Mouse (Mus musculus) mesoderm, embryonic 11.5 days (tissue): Measurements from ENCODE around the gene Ndfip2.

Source experiments
- DNase-seq: peaks from one replicate; pipeline ENCODE4 v3.0.0-alpha.2; 2012; ENCODE audit warnings: low read depth, low spot score

Gene Ndfip2

GRCm38 (mm10) chr14:105258379-105259034 lies at the start of gene Ndfip2:
TSS of gene Ndfip2 (plus strand) at chr14:105258573.
- peak; percentile 88 for DNase-seq

DNA sequence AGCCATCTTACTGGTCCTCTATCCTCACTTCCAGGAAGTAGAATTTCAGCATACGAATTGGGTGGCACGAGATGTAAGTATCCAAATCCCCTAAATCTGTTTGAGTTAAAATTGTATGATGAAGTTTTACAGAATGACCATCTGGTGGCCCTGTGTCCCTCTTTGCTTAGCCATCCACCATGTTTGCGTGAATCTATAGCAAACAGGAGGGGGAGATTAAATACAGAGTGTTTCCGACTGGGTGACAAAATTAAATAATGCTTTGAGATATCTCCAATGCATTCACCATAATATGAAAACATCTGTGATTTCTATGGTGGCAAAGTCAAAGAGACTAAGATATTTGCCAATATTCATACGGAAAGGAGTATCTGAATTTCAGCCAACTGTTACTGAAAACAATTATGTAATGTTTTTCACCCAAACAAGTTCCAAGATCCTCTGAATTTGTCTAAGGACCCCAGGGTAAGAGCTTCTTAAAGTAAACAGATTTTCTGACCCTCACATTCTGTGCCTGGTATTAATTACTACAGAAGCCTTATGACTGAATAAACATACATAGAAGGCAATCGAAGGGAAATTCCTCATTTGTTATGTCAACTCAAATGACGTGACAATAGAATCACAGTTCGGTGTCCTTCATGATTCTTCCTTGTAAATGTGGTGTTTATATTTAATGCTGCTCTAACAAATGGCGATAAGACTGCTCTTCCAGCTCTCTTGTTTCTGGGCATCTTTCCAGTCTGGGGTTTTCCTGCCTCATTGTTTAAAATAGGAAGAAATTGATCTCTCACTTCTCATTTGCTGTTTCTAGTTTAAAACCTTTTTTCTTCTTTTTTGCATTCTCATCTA lies 38.6 kb upstream of the Ndfip2 start:
- no peak for DNase-seq

- DNase-seq = no peak
Measured at GRCm38 (mm10) chr14:105222240-105222639, 36.1 kb upstream of the Ndfip2 start.

DNA sequence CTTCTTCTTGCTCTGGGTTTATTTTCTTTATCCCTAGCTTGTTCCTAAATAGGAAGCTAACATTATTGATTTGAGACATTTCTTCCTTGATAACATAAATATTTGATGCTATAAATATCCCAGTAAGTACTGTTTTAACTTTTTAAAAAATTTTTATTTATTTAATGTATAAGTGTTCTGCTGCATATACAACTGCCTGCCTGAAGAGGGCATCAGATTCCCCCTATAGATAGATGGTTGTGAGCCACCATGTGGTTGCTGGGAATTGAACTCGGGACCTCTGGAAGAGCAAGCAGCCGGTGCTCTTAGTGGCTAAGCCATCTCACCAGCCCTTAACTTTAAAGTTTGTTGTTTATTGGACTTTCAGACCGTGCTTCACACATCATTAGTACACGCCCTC lies 32.6 kb upstream of the Ndfip2 start:
- DNase-seq = no peak

GRCm38 (mm10) chr14:105232421-105232820 lies 26.0 kb upstream of the Ndfip2 start:
- peak; percentile 45 for DNase-seq

GRCm38 (mm10) chr14:105236596-105236995 lies 21.8 kb upstream of the Ndfip2 start:
- no peak for DNase-seq

DNA sequence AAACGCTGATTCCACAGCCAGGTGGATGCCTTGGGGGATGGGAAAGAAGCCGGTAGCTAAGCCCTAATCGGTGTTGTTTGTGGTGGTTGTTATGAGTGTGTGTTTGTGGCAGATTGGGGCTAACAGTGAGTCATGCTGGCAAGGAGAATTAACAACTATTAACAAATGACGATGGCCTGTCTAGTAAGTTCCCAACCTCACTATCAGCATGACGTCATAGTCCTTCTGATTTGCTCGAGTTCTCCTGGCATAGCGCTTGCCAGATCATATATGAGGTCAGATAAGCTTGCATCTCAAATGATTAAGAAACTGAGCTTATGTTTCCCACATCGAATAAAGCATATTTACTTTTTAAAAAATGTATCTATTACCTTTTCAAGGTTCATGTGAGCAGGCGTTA lies 20.6 kb upstream of the Ndfip2 start:
- DNase-seq = no peak

DNA sequence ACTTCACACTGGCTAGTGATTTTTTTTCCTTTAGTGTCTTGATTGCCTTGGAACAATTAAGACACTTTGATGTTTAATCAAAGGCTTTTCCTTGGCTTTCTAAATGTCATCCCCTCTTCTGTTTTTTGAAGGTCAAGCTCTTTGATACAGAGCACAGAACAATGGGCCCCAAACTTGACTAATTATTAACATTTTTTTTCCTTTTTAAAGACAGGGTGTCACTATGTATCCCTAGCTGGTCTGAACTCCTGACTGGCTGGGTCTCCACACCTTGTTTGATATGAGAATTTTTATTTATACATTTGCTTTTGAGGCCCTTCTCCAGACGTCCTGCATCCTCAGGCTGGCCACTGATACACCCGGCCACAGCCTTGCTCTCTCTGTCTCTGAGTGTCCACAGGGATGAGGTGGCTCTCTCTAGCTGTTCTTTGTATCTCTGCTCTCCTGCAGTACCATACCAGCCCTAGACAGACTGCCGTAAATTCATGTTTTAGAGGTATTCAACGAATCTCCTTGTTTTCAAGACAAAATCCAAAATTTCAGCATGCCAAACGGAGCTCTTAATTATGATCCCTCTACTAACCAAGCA lies 19.8 kb upstream of the Ndfip2 start:
- DNase-seq = no peak

DNA sequence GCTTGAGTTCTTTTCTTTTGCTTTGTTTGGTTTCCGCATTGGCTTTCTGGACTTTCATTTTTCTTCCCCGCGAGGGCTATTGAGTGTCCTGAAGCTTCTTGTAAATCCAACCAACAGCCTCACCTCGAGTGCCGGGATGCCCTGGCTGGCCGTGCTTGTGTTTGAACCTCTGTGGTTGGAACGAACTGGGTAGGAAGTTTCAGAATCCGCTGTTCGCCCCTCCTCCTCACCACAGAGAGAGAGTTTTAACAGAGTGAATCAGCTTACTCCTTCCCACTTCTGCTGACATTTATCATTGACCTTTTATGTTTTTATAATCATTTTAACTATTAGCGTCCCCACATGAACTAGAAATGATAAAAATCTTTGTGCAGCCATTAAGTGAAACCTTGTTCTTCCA lies 18.3 kb upstream of the Ndfip2 start:
- no peak for DNase-seq

DNA sequence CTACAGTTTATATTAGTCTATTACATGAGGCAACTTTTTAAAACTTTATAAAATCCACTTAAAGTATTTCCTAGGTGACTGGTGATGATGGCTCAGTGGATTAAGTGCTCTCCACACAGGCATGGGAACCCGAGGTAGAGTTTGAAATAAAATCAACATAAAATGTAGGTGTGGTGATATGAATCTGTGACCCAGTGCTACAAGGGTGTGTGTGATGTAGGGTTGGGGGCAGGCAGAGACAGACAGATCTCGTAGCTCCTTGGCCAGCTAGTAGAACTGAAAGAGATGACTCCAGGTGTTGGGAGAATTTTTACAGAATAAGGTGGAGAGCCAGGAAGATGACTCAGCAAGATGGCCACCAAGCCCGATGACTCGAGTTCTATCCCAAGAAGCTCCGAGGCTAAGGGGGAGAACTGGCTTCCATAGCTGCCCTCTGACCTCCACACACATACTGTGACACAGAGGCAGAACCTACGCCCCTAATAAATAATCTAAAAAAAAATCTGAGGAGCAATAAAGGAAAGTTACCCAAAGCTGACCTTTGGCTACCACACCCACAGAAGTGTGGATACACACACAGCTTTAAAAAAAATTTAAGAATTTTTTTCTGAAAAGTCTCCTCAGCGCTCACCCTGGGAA lies 14.4 kb upstream of the Ndfip2 start:
- no peak for DNase-seq

GRCm38 (mm10) chr14:105251038-105251437 lies 7.3 kb upstream of the Ndfip2 start:
- no peak for DNase-seq

DNA sequence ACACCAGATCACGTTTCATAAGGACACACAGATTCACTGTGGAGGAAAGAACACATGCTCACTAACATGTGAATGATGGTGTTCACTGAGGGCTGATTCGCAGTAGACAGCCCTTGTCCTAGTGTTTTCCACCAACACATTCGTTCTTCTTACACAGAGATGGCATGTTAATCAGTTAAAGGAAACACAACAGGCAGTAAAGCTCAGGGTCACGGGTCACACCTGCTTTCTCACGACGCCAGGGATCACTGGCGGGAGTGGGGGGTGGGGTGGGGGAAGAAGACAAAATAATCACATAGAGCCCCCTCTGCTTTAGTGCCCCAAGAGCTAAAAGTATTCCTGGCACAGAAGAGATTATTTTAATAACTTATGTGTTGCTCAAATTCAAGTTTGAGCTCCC lies 5.1 kb upstream of the Ndfip2 start:
- DNase-seq = peak; percentile 41

- no peak for DNase-seq
Measured at GRCm38 (mm10) chr14:105254401-105254800, 4.0 kb upstream of the Ndfip2 start.

- DNase-seq = peak; percentile 39
Measured at GRCm38 (mm10) chr14:105255620-105256019, 2.8 kb upstream of the Ndfip2 start.

DNA sequence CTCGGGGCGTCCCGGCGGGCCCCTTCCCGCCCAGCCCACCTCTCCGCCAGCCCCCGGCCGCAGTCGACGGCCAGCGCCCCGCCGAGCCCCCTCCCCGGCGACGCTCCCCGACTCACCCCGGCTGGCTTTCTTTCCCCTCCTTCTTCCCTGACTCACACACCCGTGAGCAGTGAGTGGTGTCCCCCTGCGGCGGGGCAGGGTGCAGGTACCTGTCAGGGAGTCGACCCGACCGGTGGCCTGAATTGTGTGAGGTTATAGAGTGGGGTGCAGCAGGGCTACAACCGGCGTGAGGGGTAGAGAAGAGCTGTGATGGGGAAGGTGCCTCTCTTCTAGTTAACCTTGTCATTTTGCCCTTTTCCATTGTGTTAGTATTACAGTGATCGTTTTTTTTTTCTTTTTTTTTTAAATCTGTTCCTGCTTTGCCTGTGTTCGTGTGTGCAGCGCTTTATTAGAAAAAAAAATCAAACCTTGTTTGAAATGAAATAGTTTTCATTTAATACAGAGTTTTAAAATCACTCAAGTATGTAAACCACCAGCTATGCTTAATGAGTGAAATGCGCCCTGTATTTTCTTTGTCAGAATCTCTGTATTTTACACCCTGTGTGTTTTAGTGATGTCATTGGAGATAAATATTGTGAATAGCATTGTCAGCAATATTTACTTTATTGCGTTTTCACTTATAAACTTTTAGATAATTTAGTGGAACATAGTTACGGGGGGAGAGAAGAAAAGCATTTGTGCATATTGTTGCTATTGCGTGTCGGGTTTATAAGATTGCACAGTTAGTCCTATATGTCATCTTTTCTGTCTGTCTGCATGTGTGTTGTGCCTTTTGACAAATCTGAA lies 885 bp downstream of the Ndfip2 start:
- DNase-seq = peak; percentile 47

- DNase-seq = no peak
Measured at GRCm38 (mm10) chr14:105262923-105263322, 4.5 kb downstream of the Ndfip2 start.

- DNase-seq = no peak
Measured at GRCm38 (mm10) chr14:105267095-105267494, 8.7 kb downstream of the Ndfip2 start.

- DNase-seq = no peak
Measured at GRCm38 (mm10) chr14:105272030-105272429, 13.7 kb downstream of the Ndfip2 start.

DNA sequence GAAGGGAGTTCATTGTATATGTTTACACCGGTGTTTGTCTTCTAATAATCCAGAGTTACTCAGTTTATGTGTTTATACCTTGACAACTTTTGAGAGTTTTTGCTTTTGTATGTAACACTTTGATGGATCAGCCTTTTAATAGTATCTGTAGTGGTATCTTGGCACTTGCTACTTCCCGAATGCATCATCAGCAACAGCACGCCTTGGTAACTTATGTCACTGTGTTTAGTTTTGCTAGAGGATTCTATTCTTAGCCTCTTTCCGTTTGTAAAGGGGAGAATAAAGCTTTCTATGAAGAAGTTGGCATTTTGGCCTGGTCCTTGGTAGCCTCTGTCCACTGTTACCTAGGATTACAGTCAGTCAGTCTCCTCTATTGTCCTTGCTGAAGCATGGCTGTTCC lies 14.2 kb downstream of the Ndfip2 start:
- no peak for DNase-seq

DNA sequence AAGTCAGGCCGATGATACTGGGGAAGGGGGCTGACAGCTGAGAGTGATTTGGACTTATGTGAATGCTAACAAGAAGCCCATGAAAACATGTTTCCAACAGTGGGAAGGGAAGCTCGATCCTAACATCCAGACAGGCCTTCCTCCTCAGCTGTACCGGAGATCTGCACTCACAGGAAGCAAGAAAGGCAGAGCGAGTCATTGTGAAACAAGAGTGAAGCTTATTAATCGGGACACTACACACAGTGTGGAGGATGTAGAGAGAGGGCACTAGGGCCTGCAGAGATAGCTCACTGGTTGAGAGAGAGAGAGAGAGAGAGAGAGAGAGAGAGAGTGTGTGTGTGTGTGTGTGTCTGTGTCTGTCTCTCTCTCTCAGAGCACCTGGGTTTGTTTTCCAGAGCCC lies 16.8 kb downstream of the Ndfip2 start:
- no peak for DNase-seq

- DNase-seq = no peak
Measured at GRCm38 (mm10) chr14:105277277-105277676, 18.9 kb downstream of the Ndfip2 start.
